Mouse (Mus musculus) midbrain, embryonic 16.5 days (tissue): ENCODE data around the gene Skor1. TPM values are rescaled to one million over a fixed set of nuclear protein-coding genes. Genes with fewer than 3 reads are reported as not detected.

Source experiments
- ATAC-seq: fragments of 200-750 bp; cut with Nextera tagmentation; 2 replicates; pipeline ENCODE4 v1.8.0; 2017; ENCODE audit warnings: moderate TSS enrichment
- H3K27ac ChIP-seq: fragments of 300-500 bp; sonication (generic); 2 replicates; pipeline ENCODE4 v1.5.1; 2014; ENCODE audit warnings: mild to moderate bottlenecking, low read length, mixed read lengths
- H3K27me3 ChIP-seq: fragments of 300-500 bp; sonication (generic); 2 replicates; pipeline ENCODE4 v1.6.1; 2014; ENCODE audit warnings: low read depth, low read length, mixed read lengths; ENCODE audit not compliant: control insufficient read depth, insufficient read depth
- H3K36me3 ChIP-seq: fragments of 300-500 bp; sonication (generic); 2 replicates; pipeline ENCODE4 v1.6.1; 2014; ENCODE audit warnings: mild to moderate bottlenecking, low read length, moderate library complexity, mixed read lengths; ENCODE audit not compliant: control insufficient read depth, insufficient read depth
- H3K4me1 ChIP-seq: fragments of 300-500 bp; sonication (generic); 2 replicates; pipeline ENCODE4 v1.6.1; 2014; ENCODE audit warnings: mild to moderate bottlenecking, low read length, mixed read lengths; ENCODE audit not compliant: control insufficient read depth, insufficient read depth
- H3K4me2 ChIP-seq: fragments of 300-500 bp; sonication (generic); 2 replicates; pipeline ENCODE4 v1.6.1; 2014; ENCODE audit warnings: mild to moderate bottlenecking, low read length, mixed read lengths
- H3K4me3 ChIP-seq: fragments of 300-500 bp; sonication (generic); 2 replicates; pipeline ENCODE4 v1.5.1; 2014; ENCODE audit warnings: low read depth, mild to moderate bottlenecking, low read length, moderate library complexity, mixed read lengths
- H3K9ac ChIP-seq: fragments of 300-500 bp; sonication (generic); 2 replicates; pipeline ENCODE4 v1.6.1; 2014; ENCODE audit warnings: low read depth, low read length, mixed read lengths
- H3K9me3 ChIP-seq: fragments of 300-500 bp; sonication (generic); replicated peaks from 2 replicates; pipeline ENCODE4 v1.6.1; 2014; ENCODE audit warnings: mild to moderate bottlenecking, low read length, mixed read lengths; ENCODE audit not compliant: control insufficient read depth, poor library complexity, severe bottlenecking
- WGBS: fragments of 180-500 bp; shearing (Covaris S2); extraction: QIAGEN DNeasy Blood & Tissue Kit; methylation state at CpG from one replicate; pipeline ENCODE4 v1.1.7; 2014; 5-methylcytosine and 5-hydroxymethylcytosine counted together
- polyA plus RNA-seq: library from polyadenylated mRNA; unstranded; fragments of >200 nt; fragmentation: Nextera tagmentation; extraction: Ambion mirVana; gene quantifications from 2 replicates; pipeline ENCODE4 v1.2.1, GENCODE M21; 2015

Gene Skor1
- polyA plus RNA-seq, 1 experiment from 2014 or later, result 0.54 TPM

DNA sequence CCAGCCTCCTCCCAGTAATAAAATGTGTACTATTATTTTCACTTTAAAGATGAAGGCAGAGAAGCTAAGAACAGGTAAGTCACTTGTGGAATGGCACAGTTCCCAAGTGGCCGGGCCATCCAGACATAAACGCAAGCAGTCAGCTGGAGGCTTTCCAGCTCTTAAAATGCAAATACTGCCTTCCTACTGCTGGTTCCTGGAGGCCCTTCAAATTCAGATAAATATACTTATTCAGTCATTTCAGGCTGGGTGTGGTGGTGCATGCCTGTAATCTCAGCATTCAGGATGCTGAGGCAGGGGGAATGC, 39.0 kb downstream of the Skor1 start:
- ATAC-seq, result no peak
- Histone ChIP-seq H3K4me2 (peak overlapping the region; percentile 93), H3K9ac (no peak overlapping the region), H3K27ac (peak overlapping the region; percentile 66), H3K4me1 (peaks cover 5% of the 10 kb centered on the region; the same call in 1 of the 2 replicates), H3K27me3 (no peaks in the 10 kb centered on the region), H3K9me3 (no peaks in the 10 kb centered on the region), H3K36me3 (no peaks in the 10 kb centered on the region), H3K4me3 (no peak overlapping the region)
- whole genome bisulfite sequencing, result 8% methylated on average over 2 of the region's 2 CpGs

DNA sequence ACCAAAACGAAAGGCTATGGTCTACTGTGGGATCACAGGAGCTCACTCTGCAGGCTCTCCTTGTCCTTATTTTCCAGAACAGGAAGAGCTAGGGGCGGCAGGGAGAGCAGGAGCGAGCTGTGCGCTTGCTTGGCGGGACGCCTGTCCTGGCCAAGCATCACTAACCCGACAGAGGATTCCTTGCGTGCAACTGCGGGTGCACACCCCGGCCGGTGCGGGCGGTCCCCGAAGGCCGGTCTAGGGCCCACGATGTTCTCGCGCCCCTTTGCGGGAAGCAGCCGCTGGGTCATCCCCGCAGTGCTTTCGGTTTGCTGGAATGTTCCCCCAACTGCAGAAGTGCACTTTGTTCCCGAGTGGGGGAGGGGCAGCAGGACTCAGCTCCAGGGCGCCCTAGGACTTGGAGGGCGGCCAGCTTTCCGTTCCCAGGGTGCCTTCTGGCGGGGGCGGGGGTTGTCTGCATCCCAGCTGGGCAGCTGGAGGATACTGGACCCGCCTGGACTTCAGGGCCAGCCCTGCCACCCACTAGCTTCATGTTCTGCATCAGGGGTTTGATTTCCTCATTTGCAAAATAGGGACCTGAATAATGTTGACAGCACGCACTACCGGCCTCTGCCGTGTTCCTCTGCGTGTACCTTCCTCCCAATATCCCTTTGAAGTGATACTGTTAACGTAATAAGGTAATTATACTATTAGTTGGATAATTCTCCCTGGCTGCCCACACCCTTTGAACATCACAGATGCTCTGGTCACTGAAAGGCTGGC, 39.6 kb downstream of the Skor1 start:
- ATAC-seq, result peak; percentile 48; the same call in 1 of the 2 replicates
- WGBS, result 1% methylated on average over 34 of the region's 34 CpGs
- peak overlapping the region; percentile 93 for H3K4me2 ChIP-seq
- H3K36me3 ChIP-seq, result no peaks in the 10 kb centered on the region
- H3K9me3 ChIP-seq, result no peaks in the 10 kb centered on the region
- peak overlapping the region; percentile 63 for H3K9ac ChIP-seq
- peak overlapping the region; percentile 66 for H3K27ac ChIP-seq
- no peaks in the 10 kb centered on the region for H3K27me3 ChIP-seq
- peaks cover 5% of the 10 kb centered on the region; the same call in 1 of the 2 replicates for H3K4me1 ChIP-seq
- peak overlapping the region; percentile 49 for H3K4me3 ChIP-seq

DNA sequence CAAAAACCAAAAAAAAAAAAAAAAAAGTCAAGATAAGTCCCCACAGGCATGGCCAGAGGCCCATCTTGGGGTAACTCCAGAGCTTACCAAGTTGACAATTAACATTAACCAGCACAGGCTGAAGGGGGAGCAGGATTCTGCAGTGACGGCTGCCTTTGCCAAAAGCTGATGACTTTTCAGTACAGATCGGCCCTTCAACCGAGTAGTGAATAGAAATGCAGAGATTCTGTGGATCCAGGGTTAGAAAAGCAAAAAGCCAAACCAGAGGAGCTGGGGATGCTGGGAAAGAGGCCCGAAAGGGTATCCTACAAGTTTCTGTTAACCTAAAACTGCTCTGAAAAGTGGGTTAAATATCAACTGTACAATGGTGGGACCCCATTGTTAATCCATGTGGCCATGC, 40.2 kb downstream of the Skor1 start:
- H3K36me3 ChIP-seq, result no peaks in the 10 kb centered on the region
- no peaks in the 10 kb centered on the region for H3K9me3 ChIP-seq
- WGBS, result 44% methylated on average over 4 of the region's 4 CpGs
- peaks cover 5% of the 10 kb centered on the region; the same call in 1 of the 2 replicates for H3K4me1 ChIP-seq
- H3K27ac ChIP-seq, result peak overlapping the region; percentile 66
- H3K27me3 ChIP-seq, result no peaks in the 10 kb centered on the region
- H3K4me3 ChIP-seq, result peak overlapping the region; percentile 49
- H3K4me2 ChIP-seq, result peak overlapping the region; percentile 93
- ATAC-seq, result no peak
- peak overlapping the region; percentile 63 for H3K9ac ChIP-seq

DNA sequence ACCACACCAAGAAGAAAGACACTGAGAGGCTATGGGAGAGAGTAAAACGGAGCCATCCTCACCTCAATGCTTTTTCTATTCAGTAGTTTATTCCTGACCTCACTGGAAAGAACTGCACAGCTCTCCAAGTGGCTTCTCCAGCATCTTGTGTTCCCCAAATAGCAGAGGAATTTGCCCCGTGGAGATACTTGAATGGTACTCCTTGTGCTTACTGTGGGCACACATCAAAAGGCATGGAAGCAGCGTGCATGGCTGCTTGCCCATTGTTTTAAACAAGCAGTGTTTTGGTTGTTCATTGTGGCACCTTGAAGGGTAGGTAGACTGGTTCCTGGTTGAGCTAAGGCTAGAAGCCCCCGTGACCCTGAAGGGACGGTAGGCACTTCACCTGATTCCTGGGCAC, 48.1 kb downstream of the Skor1 start:
- Histone ChIP-seq H3K4me1 (no peaks in the 10 kb centered on the region), H3K36me3 (no peaks in the 10 kb centered on the region), H3K9me3 (0 out of 2 replicates have a peak, but pooled peaks cover 2% of the 10 kb centered on the region), H3K27ac (no peak overlapping the region), H3K4me2 (no peak overlapping the region), H3K4me3 (no peak overlapping the region), H3K9ac (no peak overlapping the region), H3K27me3 (no peaks in the 10 kb centered on the region)
- WGBS, result 54% methylated on average over 5 of the region's 5 CpGs
- ATAC-seq, result no peak

DNA sequence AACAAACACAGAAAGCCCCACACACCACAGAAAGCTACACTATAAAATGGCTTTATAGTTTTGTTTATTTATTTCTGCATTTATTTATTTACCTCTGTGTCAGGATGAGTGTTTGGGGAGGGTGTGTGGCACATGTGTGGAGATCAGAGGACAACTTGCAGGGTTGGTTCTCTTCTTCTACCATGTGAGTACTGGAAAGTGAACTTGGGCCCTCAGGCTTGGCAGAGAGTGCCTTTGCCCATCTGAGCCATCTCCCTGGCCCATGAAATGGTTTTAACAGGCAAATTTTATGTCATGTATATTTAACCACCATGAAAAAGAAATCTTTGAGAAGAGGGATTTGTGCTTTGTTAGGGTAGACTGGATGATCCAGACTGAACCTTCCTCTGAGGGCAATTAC, 48.9 kb downstream of the Skor1 start:
- no peak overlapping the region for H3K4me3 ChIP-seq
- no peak for ATAC-seq
- H3K9me3 ChIP-seq, result 0 out of 2 replicates have a peak, but pooled peaks cover 2% of the 10 kb centered on the region
- no peak overlapping the region for H3K4me2 ChIP-seq
- H3K27me3 ChIP-seq, result no peaks in the 10 kb centered on the region
- no peaks in the 10 kb centered on the region for H3K4me1 ChIP-seq
- no peak overlapping the region for H3K9ac ChIP-seq
- H3K27ac ChIP-seq, result no peak overlapping the region
- H3K36me3 ChIP-seq, result no peaks in the 10 kb centered on the region

DNA sequence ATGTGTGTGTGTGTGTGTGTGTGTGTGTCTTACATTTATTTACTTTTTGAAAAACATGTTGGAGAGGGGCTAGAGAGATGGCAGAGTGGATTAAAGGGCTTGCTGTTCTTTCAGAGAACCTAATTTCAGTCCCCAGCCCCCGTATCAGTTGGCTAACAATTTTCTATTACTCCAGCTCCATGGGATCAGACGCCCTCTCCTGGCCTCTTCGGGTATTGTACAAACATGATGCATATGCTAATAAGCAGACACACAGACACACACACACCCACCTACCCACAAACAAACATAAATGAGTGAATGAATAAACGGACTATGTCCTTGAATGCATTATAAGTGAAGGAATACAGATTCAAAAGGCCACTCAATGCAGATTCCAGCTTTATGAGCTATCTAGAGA, 49.4 kb downstream of the Skor1 start:
- Histone ChIP-seq H3K9me3 (0 out of 2 replicates have a peak, but pooled peaks cover 2% of the 10 kb centered on the region), H3K4me3 (no peak overlapping the region), H3K27me3 (no peaks in the 10 kb centered on the region), H3K9ac (no peak overlapping the region), H3K36me3 (no peaks in the 10 kb centered on the region), H3K4me2 (no peak overlapping the region), H3K27ac (no peak overlapping the region), H3K4me1 (no peaks in the 10 kb centered on the region)
- no peak for ATAC-seq
- 92% methylated on average over 4 of the region's 4 CpGs for WGBS

DNA sequence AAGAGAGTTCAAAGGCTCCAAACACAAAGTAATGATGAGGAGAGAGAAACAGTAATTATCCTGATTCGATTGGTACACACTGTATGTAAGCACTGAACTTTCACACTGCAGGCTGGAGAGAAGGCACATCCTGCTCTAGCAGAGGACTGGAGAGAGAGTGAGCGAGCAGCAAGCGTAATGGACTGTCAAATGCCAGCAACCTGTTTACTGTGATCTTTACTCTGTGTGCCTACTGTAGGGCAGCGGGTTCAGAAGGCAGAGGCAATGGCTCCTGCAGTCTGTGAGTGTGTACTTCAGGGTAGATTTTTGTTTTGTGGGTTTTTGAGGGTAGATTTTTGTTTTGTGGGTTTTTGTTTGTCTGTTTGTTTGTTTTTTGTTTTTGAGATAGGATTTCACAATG, 49.9 kb downstream of the Skor1 start:
- WGBS, result 85% methylated on average over 4 of the region's 4 CpGs
- Histone ChIP-seq H3K27me3 (no peaks in the 10 kb centered on the region), H3K27ac (no peak overlapping the region), H3K9me3 (0 out of 2 replicates have a peak, but pooled peaks cover 2% of the 10 kb centered on the region), H3K4me2 (no peak overlapping the region), H3K9ac (no peak overlapping the region), H3K4me1 (no peaks in the 10 kb centered on the region), H3K4me3 (no peak overlapping the region), H3K36me3 (no peaks in the 10 kb centered on the region)
- no peak for ATAC-seq

DNA sequence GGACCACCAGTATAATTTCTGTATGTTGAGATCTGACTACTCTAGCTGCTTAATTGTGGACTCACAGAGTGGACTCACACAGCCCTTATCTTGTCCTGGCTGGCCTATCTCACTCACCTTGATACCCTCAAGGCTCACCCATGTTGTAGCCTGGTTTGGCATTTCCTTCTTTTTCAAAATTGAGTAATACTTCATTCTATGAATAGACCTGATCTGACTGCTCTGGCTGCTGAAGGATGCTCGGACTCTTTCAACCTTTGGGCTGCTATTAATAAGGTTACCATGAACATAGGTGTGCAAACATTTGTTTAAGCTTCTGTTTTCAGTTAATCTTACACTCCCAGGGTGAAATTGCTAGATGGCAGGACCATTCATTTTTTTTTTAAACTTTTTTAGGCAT, 51.6 kb downstream of the Skor1 start:
- Histone ChIP-seq H3K4me3 (no peak overlapping the region), H3K36me3 (no peaks in the 10 kb centered on the region), H3K9me3 (0 out of 2 replicates have a peak, but pooled peaks cover 2% of the 10 kb centered on the region), H3K9ac (no peak overlapping the region), H3K27ac (no peak overlapping the region), H3K4me2 (no peak overlapping the region), H3K27me3 (no peaks in the 10 kb centered on the region), H3K4me1 (peaks cover 6% of the 10 kb centered on the region)
- ATAC-seq, result no peak
- whole genome bisulfite sequencing, result 88% methylated on average over 1 of the region's 1 CpGs

DNA sequence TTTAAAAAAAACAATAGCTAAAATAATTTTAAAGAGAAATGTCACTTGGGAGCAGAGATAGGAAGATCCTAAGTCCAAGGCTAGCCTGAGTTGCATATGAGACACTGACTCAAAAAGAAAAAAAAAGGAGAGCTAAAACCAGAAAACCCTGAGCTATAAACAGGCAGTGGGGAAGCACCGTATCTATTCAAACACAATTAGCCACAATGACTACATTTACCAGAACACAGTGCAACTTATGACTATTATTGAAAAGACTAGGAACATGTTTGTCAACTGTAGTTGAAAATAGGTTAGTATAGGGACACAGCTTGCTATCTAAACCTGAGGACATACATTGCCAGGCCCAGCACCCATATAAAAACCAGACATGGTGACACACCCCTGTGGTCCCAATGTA, 54.7 kb downstream of the Skor1 start:
- H3K36me3 ChIP-seq, result no peaks in the 10 kb centered on the region
- WGBS, result 81% methylated on average over 1 of the region's 1 CpGs
- H3K4me3 ChIP-seq, result no peak overlapping the region
- H3K4me1 ChIP-seq, result peaks cover 18% of the 10 kb centered on the region
- H3K9me3 ChIP-seq, result no peaks in the 10 kb centered on the region
- H3K27ac ChIP-seq, result no peak overlapping the region
- H3K4me2 ChIP-seq, result no peak overlapping the region
- ATAC-seq, result no peak
- H3K9ac ChIP-seq, result no peak overlapping the region
- no peaks in the 10 kb centered on the region for H3K27me3 ChIP-seq
